Mouse (Mus musculus) urinary bladder, postnatal 36 days (tissue): ENCODE results near the gene Plcg1.
A peak's percentile ranks its signal among the peaks of the same experiment; 100 is the strongest.

Experiments
- DNase-seq, 2 experiments: peaks; one replicate each; pipeline ENCODE4 v3.0.0; 2022; ENCODE audit warnings: low spot score in 2 of 2, mixed read lengths in 1 of 2

Gene Plcg1

GRCm38 (mm10) chr2:160731117-160731838 lies at the start of gene Plcg1:
TSS of gene Plcg1 (plus strand) at chr2:160731300.
- peak; percentile 89 to 93 for DNase-seq

GRCm38 (mm10) chr2:160700271-160700670 lies 30.8 kb upstream of the Plcg1 start:
- peak; percentile 28 to 68 for DNase-seq

- no peak for DNase-seq
Measured at GRCm38 (mm10) chr2:160701603-160702002, 29.5 kb upstream of the Plcg1 start.

- DNase-seq, result no peak
Measured at GRCm38 (mm10) chr2:160702824-160703223, 28.3 kb upstream of the Plcg1 start.

- no peak for DNase-seq
Measured at GRCm38 (mm10) chr2:160707673-160708072, 23.4 kb upstream of the Plcg1 start.

- DNase-seq, result no peak
Measured at GRCm38 (mm10) chr2:160715463-160716030, 15.6 kb upstream of the Plcg1 start.

GRCm38 (mm10) chr2:160717269-160717668 lies 13.8 kb upstream of the Plcg1 start:
- DNase-seq, result no peak

GRCm38 (mm10) chr2:160718811-160719210 lies 12.3 kb upstream of the Plcg1 start:
- no peak for DNase-seq

GRCm38 (mm10) chr2:160722714-160723113 lies 8.4 kb upstream of the Plcg1 start:
- DNase-seq, result no peak

GRCm38 (mm10) chr2:160723613-160724375 lies 7.3 kb upstream of the Plcg1 start:
- no peak for DNase-seq

- DNase-seq, result no peak
Measured at GRCm38 (mm10) chr2:160724536-160724935, 6.6 kb upstream of the Plcg1 start.

- no peak for DNase-seq
Measured at GRCm38 (mm10) chr2:160725877-160726864, 4.9 kb upstream of the Plcg1 start.

GRCm38 (mm10) chr2:160728972-160729371 lies 2.1 kb upstream of the Plcg1 start:
- DNase-seq, result no peak

- DNase-seq, result peak in 1 of 2 experiments; percentile 57
Measured at GRCm38 (mm10) chr2:160729436-160729835, 1.7 kb upstream of the Plcg1 start.

GRCm38 (mm10) chr2:160729851-160730796 lies 976 bp upstream of the Plcg1 start:
- peak in 1 of 2 experiments; percentile 36 for DNase-seq

GRCm38 (mm10) chr2:160730797-160731116 lies 343 bp upstream of the Plcg1 start:
- no peak for DNase-seq

- peak; percentile 49 to 57 for DNase-seq
Measured at GRCm38 (mm10) chr2:160731839-160732261, 750 bp downstream of the Plcg1 start.

GRCm38 (mm10) chr2:160732420-160732995 lies 1.4 kb downstream of the Plcg1 start:
- DNase-seq, result no peak

- DNase-seq, result no peak
Measured at GRCm38 (mm10) chr2:160733131-160733531, 2.0 kb downstream of the Plcg1 start.

GRCm38 (mm10) chr2:160734331-160734730 lies 3.2 kb downstream of the Plcg1 start:
- no peak for DNase-seq
